Mouse (Mus musculus): ENCODE data around the gene Galnt14. TPM values are rescaled to one million over a fixed set of nuclear protein-coding genes. Genes with fewer than 3 reads are reported as not detected.

The Galnt14 gene
- polyA plus RNA-seq, 1 experiment from 2014 or later = 5.1 TPM

DNA sequence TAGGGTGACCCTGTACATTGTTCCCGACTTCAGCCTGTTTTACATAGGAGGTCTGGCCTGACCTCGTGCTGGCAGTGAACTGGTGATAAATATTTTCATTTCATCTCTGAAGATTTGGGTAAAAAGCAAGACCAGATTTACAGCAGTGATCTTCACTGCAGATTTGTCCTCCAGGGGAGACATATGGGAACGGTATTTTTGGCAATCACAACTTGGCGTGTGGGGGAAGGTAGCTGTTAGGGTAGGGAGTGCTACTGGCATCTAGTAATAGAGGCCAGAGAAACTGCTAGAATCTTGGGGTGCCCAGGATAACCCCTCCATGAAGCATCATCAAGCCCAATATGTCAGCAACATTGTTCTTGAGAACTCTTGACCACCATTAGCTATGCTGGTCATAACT is 138.3 kb downstream of the Galnt14 start:
- no peak overlapping the region for H3K27ac ChIP-seq (ENCODE audit: low read depth, low read length)
- WGBS = 61% methylated on average over 4 of the region's 4 CpGs
- ATAC-seq (ENCODE audit: low FRiP score) = no peak
- no peaks in the 10 kb centered on the region for H3K9me3 ChIP-seq (ENCODE audit: control insufficient read depth, low read length)
- H3K4me2 ChIP-seq (replicated peaks; ENCODE audit: low read depth, low read length) = no peak overlapping the region
- no peak overlapping the region for H3K4me3 ChIP-seq (ENCODE audit: low read depth, low read length)
- no peaks in the 10 kb centered on the region for H3K27me3 ChIP-seq (ENCODE audit: control insufficient read depth, insufficient read depth, low read length)
- no peaks in the 10 kb centered on the region for H3K36me3 ChIP-seq (ENCODE audit: control insufficient read depth, insufficient read depth, low read length)
- no peak overlapping the region for H3K9ac ChIP-seq (ENCODE audit: low read depth, low read length)
- H3K4me1 ChIP-seq (replicated peaks; ENCODE audit: control insufficient read depth, insufficient read depth, low read length) = no peaks in the 10 kb centered on the region
- no peak for DNase-seq (ENCODE audit: low spot score)

DNA sequence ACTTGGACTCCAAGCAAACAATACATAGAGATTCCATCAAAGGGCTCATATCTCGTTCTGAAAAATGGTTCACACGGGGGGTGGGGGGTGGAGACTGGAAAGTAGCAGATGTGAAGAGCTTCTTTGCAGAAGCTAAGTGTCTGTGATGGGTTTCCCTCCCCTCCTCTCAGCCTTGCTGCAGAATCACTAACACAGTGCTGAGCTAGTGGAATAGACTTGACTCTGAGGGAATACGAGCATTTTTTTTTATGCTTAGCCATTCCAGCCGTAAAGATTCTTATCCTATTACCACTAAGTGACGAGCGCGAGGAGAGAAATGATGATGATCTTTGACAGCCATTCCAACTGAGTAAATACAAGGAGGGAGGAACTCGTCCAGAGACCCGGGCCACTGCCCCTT is 142.0 kb downstream of the Galnt14 start:
- Histone ChIP-seq H3K9me3 (ENCODE audit: control insufficient read depth, low read length) (no peaks in the 10 kb centered on the region), H3K27me3 (ENCODE audit: control insufficient read depth, insufficient read depth, low read length) (no peaks in the 10 kb centered on the region), H3K4me2 (replicated peaks; ENCODE audit: low read depth, low read length) (no peak overlapping the region), H3K4me1 (replicated peaks; ENCODE audit: control insufficient read depth, insufficient read depth, low read length) (no peaks in the 10 kb centered on the region), H3K4me3 (ENCODE audit: low read depth, low read length) (no peak overlapping the region), H3K27ac (ENCODE audit: low read depth, low read length) (no peak overlapping the region), H3K9ac (ENCODE audit: low read depth, low read length) (no peak overlapping the region), H3K36me3 (ENCODE audit: control insufficient read depth, insufficient read depth, low read length) (no peaks in the 10 kb centered on the region)
- no peak for ATAC-seq (ENCODE audit: low FRiP score)
- no peak for DNase-seq (ENCODE audit: low spot score)
- 69% methylated on average over 9 of the region's 9 CpGs for WGBS

DNA sequence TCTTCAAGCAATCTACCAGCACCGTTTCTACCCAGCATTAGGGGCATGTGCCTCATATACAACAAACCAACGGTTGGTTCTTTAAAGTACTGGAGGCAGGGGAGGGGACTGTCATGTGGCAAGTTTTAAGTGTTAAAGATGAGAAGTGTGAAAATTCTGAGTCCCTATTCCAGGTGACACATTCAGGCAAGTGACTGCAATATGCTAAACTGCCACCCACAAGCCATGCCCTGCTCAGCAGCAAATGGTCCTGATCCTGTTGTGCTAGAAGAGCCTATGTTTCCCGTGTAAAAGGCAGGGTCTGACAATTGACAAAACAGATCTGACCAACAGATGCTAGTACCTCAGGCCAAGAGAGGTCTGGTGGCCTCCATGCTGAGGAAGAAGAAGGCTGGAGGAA is 149.1 kb downstream of the Galnt14 start:
- H3K27me3 ChIP-seq (ENCODE audit: control insufficient read depth, insufficient read depth, low read length) = no peaks in the 10 kb centered on the region
- no peaks in the 10 kb centered on the region for H3K9me3 ChIP-seq (ENCODE audit: control insufficient read depth, low read length)
- H3K4me2 ChIP-seq (replicated peaks; ENCODE audit: low read depth, low read length) = no peak overlapping the region
- ATAC-seq (ENCODE audit: low FRiP score) (no peak), DNase-seq (ENCODE audit: low spot score) (no peak)
- no peak overlapping the region for H3K4me3 ChIP-seq (ENCODE audit: low read depth, low read length)
- H3K9ac ChIP-seq (ENCODE audit: low read depth, low read length) = no peak overlapping the region
- no peaks in the 10 kb centered on the region for H3K36me3 ChIP-seq (ENCODE audit: control insufficient read depth, insufficient read depth, low read length)
- no peak overlapping the region for H3K27ac ChIP-seq (ENCODE audit: low read depth, low read length)
- H3K4me1 ChIP-seq (replicated peaks; ENCODE audit: control insufficient read depth, insufficient read depth, low read length) = no peaks in the 10 kb centered on the region
- WGBS = 71% methylated on average over 3 of the region's 3 CpGs

DNA sequence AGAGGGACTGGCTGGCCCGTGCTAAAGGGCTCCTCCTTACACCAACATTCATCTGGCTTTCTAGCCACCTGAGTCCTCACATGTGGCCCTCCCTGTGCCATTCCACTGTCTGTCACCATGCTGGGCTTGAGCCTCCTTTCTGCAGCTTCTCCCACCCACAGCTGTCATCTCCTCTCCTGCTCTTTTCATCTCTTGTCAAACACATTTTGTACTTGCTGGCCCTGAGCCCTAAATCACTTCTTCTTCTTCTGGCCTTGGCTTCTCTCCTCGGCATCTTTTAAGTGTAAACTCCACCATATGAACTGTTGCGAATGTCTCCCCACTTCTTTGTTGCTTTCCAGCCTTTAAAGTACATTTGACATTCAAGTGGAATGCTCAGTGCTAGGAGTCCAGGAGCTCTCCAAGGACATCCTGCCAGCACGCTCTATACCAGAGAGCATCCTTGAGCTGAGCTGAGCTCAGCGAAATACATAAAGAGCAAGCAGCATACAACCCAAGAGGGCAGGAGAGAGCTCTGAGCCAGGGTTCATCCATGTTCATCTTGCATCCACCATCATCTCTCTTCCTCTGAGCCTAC is 150.0 kb downstream of the Galnt14 start:
- no peak overlapping the region for H3K4me2 ChIP-seq (replicated peaks; ENCODE audit: low read depth, low read length)
- no peaks in the 10 kb centered on the region for H3K36me3 ChIP-seq (ENCODE audit: control insufficient read depth, insufficient read depth, low read length)
- 90% methylated on average over 5 of the region's 5 CpGs for WGBS
- ATAC-seq (ENCODE audit: low FRiP score) (no peak), DNase-seq (ENCODE audit: low spot score) (no peak)
- H3K4me3 ChIP-seq (ENCODE audit: low read depth, low read length) = no peak overlapping the region
- no peak overlapping the region for H3K9ac ChIP-seq (ENCODE audit: low read depth, low read length)
- no peaks in the 10 kb centered on the region for H3K27me3 ChIP-seq (ENCODE audit: control insufficient read depth, insufficient read depth, low read length)
- H3K9me3 ChIP-seq (ENCODE audit: control insufficient read depth, low read length) = no peaks in the 10 kb centered on the region
- H3K27ac ChIP-seq (ENCODE audit: low read depth, low read length) = no peak overlapping the region
- H3K4me1 ChIP-seq (replicated peaks; ENCODE audit: control insufficient read depth, insufficient read depth, low read length) = no peaks in the 10 kb centered on the region

DNA sequence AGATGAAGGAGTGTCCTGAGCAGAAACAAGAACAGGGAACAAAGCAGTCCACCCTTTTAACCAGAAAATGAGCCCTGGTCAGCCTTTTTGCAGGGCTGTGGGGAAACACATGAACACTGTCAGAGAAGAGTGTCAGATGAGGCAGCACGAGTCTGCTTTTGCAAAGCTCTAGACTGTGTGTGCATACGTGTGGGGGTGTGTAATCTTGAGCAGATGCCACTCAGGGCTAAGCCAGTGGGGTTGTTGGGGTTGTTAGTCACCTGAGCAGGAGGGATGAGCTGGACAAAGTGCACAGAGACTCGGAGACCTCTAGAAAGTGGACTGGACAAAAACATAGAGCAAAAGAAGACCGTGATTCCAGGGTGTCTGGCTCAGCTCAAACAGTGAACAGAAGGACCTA is 150.8 kb downstream of the Galnt14 start:
- no peak for ATAC-seq (ENCODE audit: low FRiP score)
- Histone ChIP-seq H3K27me3 (ENCODE audit: control insufficient read depth, insufficient read depth, low read length) (no peaks in the 10 kb centered on the region), H3K9me3 (ENCODE audit: control insufficient read depth, low read length) (no peaks in the 10 kb centered on the region), H3K36me3 (ENCODE audit: control insufficient read depth, insufficient read depth, low read length) (no peaks in the 10 kb centered on the region), H3K9ac (ENCODE audit: low read depth, low read length) (no peak overlapping the region), H3K4me3 (ENCODE audit: low read depth, low read length) (no peak overlapping the region), H3K4me2 (replicated peaks; ENCODE audit: low read depth, low read length) (no peak overlapping the region), H3K4me1 (replicated peaks; ENCODE audit: control insufficient read depth, insufficient read depth, low read length) (no peaks in the 10 kb centered on the region), H3K27ac (ENCODE audit: low read depth, low read length) (no peak overlapping the region)
- no peak for DNase-seq (ENCODE audit: low spot score)
- 82% methylated on average over 4 of the region's 4 CpGs for WGBS

DNA sequence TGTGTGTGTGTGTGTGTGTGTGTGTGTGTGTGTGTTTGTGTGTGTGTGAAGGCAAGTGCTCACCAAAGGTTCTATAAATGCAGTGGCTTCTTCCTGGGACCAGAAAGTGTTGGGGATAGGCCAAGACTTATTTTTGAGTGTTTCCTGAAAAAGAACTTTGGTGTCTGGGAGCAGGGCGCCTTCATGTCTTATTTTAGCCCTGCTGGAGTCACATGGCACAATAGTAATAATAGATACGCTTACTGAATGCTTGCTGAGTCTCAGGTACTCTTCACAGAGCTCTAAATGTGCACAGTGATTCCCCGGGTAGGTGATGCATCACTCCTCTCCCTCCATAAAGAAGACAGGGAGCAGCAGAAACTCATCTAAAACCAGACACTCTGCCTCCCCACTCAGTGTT is 153.2 kb downstream of the Galnt14 start:
- no peak overlapping the region for H3K4me3 ChIP-seq (ENCODE audit: low read depth, low read length)
- ATAC-seq (ENCODE audit: low FRiP score) (no peak), DNase-seq (ENCODE audit: low spot score) (no peak)
- H3K36me3 ChIP-seq (ENCODE audit: control insufficient read depth, insufficient read depth, low read length) = no peaks in the 10 kb centered on the region
- H3K27ac ChIP-seq (ENCODE audit: low read depth, low read length) = no peak overlapping the region
- no peak overlapping the region for H3K9ac ChIP-seq (ENCODE audit: low read depth, low read length)
- no peaks in the 10 kb centered on the region for H3K27me3 ChIP-seq (ENCODE audit: control insufficient read depth, insufficient read depth, low read length)
- no peak overlapping the region for H3K4me2 ChIP-seq (replicated peaks; ENCODE audit: low read depth, low read length)
- WGBS = 88% methylated on average over 3 of the region's 3 CpGs
- no peaks in the 10 kb centered on the region for H3K9me3 ChIP-seq (ENCODE audit: control insufficient read depth, low read length)
- H3K4me1 ChIP-seq (replicated peaks; ENCODE audit: control insufficient read depth, insufficient read depth, low read length) = no peaks in the 10 kb centered on the region

DNA sequence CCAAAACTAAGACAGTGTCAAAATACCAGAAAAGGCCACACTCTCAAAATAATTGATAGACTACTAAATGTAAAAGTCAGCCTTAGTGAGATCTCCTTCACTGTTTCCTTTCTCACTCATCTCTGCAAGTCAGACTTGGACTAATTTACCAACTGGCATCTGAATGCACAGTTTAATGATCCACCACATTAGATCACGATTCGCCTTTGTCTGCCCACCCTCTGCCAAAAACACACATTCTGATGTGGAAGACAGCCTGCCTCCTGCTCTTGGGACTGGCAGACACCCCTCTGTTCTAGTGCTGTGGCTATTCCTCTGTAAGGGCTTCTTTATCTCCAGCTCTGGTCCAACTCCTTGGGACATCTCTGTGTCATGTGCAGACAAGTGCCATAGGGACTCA is 153.8 kb downstream of the Galnt14 start:
- Histone ChIP-seq H3K4me3 (ENCODE audit: low read depth, low read length) (no peak overlapping the region), H3K4me1 (replicated peaks; ENCODE audit: control insufficient read depth, insufficient read depth, low read length) (no peaks in the 10 kb centered on the region), H3K27ac (ENCODE audit: low read depth, low read length) (no peak overlapping the region), H3K36me3 (ENCODE audit: control insufficient read depth, insufficient read depth, low read length) (no peaks in the 10 kb centered on the region), H3K4me2 (replicated peaks; ENCODE audit: low read depth, low read length) (no peak overlapping the region), H3K27me3 (ENCODE audit: control insufficient read depth, insufficient read depth, low read length) (no peaks in the 10 kb centered on the region), H3K9me3 (ENCODE audit: control insufficient read depth, low read length) (no peaks in the 10 kb centered on the region), H3K9ac (ENCODE audit: low read depth, low read length) (no peak overlapping the region)
- ATAC-seq (ENCODE audit: low FRiP score) = no peak
- 89% methylated on average over 2 of the region's 2 CpGs for WGBS
- DNase-seq (ENCODE audit: low spot score) = no peak

DNA sequence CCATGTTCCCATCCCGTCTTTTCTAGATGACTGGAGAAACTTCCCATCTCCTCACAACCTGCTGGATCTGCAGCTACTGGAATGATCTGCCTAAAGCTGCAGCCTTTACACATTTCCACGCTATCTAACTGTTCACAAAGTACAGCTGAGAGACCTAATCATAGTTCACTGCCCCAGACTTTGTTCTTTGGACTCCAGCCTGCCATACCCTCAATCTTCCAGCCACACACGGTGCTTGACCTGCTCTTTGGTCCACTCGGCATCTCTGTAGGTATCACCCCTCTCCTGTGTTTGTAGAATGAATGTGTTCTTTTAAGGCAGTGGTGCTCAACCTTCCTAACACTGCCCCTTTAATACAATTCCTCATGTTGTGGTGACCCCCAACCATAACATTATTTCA is 155.6 kb downstream of the Galnt14 start:
- no peak for DNase-seq (ENCODE audit: low spot score)
- Histone ChIP-seq H3K27ac (ENCODE audit: low read depth, low read length) (no peak overlapping the region), H3K27me3 (ENCODE audit: control insufficient read depth, insufficient read depth, low read length) (no peaks in the 10 kb centered on the region), H3K9ac (ENCODE audit: low read depth, low read length) (no peak overlapping the region), H3K9me3 (ENCODE audit: control insufficient read depth, low read length) (no peaks in the 10 kb centered on the region), H3K4me3 (ENCODE audit: low read depth, low read length) (no peak overlapping the region), H3K4me1 (replicated peaks; ENCODE audit: control insufficient read depth, insufficient read depth, low read length) (no peaks in the 10 kb centered on the region), H3K4me2 (replicated peaks; ENCODE audit: low read depth, low read length) (no peak overlapping the region), H3K36me3 (ENCODE audit: control insufficient read depth, insufficient read depth, low read length) (no peaks in the 10 kb centered on the region)
- no peak for ATAC-seq (ENCODE audit: low FRiP score)
- WGBS = 87% methylated on average over 4 of the region's 4 CpGs

DNA sequence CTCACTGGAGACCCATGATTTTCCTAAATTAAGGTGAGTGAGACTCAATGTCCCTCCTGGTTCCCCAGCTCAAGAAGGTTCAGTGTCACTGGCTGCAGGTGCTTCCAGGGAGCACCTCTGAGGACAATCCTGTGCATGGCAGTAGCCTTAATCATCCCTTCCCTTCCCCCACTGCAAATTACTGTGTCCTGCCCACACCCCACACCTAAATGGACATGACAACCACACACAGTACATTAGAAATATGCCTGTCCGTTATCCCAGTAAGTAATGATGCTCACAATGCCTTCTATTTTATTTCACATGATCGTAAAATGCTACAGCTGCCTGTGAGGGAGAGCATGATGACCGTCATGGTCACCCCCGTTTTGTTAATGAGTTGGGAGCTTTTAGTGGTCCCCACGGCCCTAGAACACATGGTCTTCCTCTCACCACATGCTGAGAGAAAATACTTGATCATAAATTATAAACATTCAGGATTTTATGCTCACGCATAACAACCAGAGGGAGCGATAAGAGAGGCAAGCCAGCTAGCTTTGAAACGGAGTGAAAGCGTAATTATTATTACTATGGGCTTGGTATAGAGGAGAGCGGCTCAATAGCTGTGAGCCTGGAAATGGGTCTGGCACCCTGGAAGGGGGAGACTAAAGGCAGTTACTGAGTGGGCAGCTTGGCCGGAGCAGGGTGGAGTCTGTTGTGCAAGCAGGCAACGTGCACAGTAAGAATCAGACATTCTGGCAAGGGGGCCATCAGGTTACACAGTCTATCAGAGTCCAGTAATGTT is 161.3 kb downstream of the Galnt14 start:
- Histone ChIP-seq H3K27ac (ENCODE audit: low read depth, low read length) (no peak overlapping the region), H3K9me3 (ENCODE audit: control insufficient read depth, low read length) (no peaks in the 10 kb centered on the region), H3K4me3 (ENCODE audit: low read depth, low read length) (no peak overlapping the region), H3K4me2 (replicated peaks; ENCODE audit: low read depth, low read length) (no peak overlapping the region), H3K27me3 (ENCODE audit: control insufficient read depth, insufficient read depth, low read length) (no peaks in the 10 kb centered on the region), H3K36me3 (ENCODE audit: control insufficient read depth, insufficient read depth, low read length) (no peaks in the 10 kb centered on the region), H3K9ac (ENCODE audit: low read depth, low read length) (no peak overlapping the region), H3K4me1 (replicated peaks; ENCODE audit: control insufficient read depth, insufficient read depth, low read length) (no peaks in the 10 kb centered on the region)
- ATAC-seq (ENCODE audit: low FRiP score) = no peak
- DNase-seq (ENCODE audit: low spot score) = no peak
- WGBS = 80% methylated on average over 12 of the region's 12 CpGs

All from hindbrain, embryonic 11.5 days (tissue).